Mouse (Mus musculus): ENCODE measurements around the gene Pde11a.

- TF ChIP-seq E2F4 (IDR thresholded peaks at IDR 0.05; ENCODE audit: insufficient read depth) = no peak
- TF ChIP-seq MAX (IDR thresholded peaks at IDR 0.05; ENCODE audit: low read depth) = no peak
- TF ChIP-seq CEBPB (IDR thresholded peaks at IDR 0.05; ENCODE audit: insufficient read depth, poor library complexity, severe bottlenecking) = no peak
- no peak for TF ChIP-seq USF1 (IDR thresholded peaks at IDR 0.05; ENCODE audit: low read depth)
- TF ChIP-seq POLR2A (IDR thresholded peaks at IDR 0.05; ENCODE audit: insufficient read length, low read depth) = no peak
- TF ChIP-seq TCF12 (IDR thresholded peaks at IDR 0.05; ENCODE audit: insufficient read depth, poor library complexity, severe bottlenecking) = no peak
- no peak for TF ChIP-seq POLR2AphosphoS2 (IDR thresholded peaks at IDR 0.05; ENCODE audit: insufficient read length, low read depth)
- TF ChIP-seq MYOD1 (IDR thresholded peaks at IDR 0.05; ENCODE audit: control insufficient read depth in 1 of 3, insufficient read length in 2 of 3, low read depth in 2 of 3) = no peak
These were observed 222.9 kb downstream of the Pde11a start for GRCm38 (mm10) chr2:76115696-76116095.
